Mouse (Mus musculus) embryo, embryonic 11 days (tissue): ENCODE results near the gene Fdx1l.

Experiments used
- DNase-seq: peaks from one replicate; pipeline ENCODE4 v3.0.0-alpha.2; 2015

Fdx1l gene

DNA sequence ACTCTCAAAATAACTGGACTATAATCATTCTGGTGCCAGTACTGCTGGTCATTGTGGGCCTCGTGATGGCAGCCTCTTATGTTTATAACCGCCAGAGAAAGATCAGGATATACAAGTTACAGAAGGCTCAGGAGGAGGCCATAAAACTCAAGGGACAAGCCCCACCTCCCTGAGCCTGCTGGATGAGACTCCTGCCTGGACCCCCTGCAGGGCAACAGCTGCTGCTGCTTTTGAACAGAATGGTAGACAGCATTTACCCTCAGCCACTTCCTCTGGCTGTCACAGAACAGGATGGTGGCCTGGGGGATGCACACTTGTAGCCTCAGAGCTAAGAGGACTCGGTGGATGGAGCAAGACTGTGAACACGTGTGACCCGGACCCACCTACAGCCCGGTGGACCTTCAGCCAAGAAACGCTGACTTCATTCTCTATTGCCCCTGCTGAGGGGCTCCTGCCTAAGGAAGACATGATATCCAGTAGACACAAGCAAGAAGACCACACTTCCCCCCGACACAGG lies 45.6 kb downstream of the Fdx1l start:
- DNase-seq: no peak

DNA sequence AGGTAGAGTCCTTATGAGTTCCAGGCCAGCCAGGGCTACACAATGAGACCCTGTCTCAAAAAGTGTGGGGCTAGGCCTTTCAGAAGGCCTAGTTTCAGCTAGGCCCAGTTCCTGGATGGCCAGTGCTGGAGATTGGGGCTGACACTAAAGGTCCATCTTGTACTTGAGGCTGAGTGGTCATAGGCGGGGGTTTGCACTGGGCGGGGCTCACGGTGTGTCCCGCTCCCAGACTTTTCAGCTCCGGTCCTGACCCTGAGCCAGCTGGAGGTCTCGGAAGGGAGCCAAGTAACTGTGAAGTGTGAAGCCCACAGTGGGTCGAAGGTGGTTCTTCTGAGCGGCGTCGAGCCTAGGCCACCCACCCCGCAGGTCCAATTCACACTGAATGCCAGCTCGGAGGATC lies 46.6 kb downstream of the Fdx1l start:
- DNase-seq: no peak

DNA sequence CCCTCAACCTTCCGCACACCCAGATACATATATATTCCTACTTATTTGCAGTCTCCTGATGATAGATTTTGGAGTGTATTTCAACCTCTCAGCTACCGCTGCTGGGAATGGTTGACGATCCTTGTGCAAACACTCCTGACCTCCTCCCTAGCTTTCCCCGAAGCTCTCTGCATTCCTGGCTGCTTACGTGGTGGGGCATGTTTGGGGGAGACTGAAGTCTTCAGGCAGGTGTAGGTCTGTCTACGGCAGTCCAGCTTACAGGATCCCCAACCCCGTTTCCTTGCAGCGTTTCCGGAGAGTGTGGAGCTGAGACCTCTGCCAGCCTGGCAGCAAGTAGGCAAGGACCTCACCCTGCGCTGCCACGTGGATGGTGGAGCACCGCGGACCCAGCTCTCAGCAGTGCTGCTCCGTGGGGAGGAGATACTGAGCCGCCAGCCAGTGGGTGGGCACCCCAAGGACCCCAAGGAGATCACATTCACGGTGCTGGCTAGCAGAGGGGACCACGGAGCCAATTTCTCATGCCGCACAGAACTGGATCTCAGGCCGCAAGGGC lies 48.1 kb downstream of the Fdx1l start:
- DNase-seq: no peak

DNA sequence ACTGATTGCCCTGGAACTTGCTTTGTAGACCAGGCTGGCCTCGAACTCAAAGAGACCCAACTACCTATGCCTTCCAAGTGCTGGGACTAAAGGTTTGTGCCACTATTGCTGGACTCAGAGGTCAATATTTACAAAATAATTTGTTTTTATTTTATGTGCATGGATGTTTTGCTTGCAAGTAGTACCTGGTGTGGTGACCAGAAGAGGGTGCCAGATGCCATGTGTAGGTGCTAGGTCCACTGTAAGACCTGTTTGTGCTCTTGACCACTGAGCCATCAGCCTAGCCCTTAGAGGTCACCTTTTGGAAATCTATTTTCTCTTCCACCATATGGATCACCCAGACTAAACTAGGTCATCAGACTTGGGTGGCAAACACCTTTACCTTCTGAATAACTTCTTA lies 50.7 kb downstream of the Fdx1l start:
- DNase-seq: no peak

DNA sequence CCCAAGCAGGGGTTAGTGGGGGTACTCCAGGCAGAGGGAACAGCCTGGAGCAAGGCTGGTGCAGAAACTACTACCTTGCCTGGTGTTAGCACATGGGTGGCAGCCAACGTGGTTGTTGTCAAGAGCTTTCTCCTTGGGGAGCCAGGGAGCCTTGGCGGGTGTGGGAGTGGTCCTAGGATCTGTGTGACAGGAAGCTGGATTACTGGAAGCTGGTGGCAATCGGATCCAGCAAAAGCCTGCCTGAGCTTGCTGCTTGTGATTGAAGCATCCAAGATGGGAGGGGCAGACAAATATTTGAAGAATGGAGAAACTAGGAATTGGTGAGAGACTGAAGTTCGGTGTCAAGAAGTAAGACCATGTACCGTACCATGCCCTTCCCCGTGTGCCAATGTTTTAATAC lies 51.1 kb downstream of the Fdx1l start:
- DNase-seq: no peak

DNA sequence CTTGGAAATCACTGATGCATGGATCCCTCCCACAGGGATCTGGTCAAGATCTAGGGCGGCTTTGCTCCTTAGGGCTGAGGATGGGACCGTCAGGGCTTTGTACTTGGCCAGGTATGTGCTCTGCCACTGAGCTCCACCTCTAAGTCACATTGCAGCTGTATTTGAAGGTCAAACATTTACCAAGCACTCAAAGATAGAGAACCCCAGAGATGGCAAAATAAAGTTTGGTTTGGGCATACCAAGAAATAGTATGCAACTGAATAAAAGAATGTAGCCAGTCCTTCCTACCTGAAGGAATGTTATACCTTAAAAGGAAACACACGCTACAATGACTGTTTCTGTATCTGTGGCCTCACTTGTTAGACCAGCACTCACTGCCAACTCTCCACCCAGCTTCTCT lies 52.1 kb downstream of the Fdx1l start:
- DNase-seq: no peak

DNA sequence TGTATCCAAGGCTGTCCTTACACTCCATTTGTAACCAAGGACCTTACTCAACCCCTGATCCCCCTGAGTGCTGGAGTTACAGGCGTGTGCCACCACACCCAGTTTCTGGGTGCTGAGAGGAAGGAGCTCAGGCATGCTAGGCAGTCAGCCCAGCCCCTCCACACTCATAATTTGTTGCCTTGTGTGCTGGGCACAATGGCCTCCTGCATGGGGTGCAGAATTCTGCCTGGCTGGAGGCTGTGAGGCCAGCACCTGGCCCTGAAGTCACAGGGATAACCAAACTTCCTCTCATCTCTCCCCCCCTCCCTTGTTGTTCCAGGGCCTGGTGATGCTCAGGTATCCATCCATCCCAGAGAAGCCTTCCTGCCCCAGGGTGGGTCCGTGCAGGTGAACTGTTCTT lies 54.8 kb downstream of the Fdx1l start:
- no peak for DNase-seq
